Mouse (Mus musculus) olfactory bulb, adult 2 months (tissue): ENCODE results near the gene Ppp1r13l.

ENCODE experiments used
- CTCF ChIP-seq: fragments of 200-500 bp; IDR thresholded peaks from 2 replicates; pipeline ENCODE4 v1.5.1; 2012; ENCODE audit warnings: low read depth, mild to moderate bottlenecking, low read length, moderate library complexity; ENCODE audit not compliant: insufficient read depth
- POLR2A ChIP-seq: fragments of 200-500 bp; IDR thresholded peaks from 2 replicates; pipeline ENCODE4 v1.6.1; 2012; ENCODE audit warnings: mild to moderate bottlenecking, low read depth, low read length, moderate library complexity; ENCODE audit not compliant: insufficient read depth

- no peak for TF ChIP-seq CTCF
- TF ChIP-seq POLR2A: no peak
Measured at GRCm38 (mm10) chr7:19324221-19324620, 35.3 kb upstream of the Ppp1r13l start.
